Comparison of ENCODE assay signal across 8 mouse cellular contexts in genomic region chr9:27029022-27029827, GRCm38 (mm10). TPM values are rescaled to one million over a fixed set of nuclear protein-coding genes. Genes with fewer than 3 reads are reported as not detected.
DNase-seq lines count a peak whose midpoint lies in the region; ATAC-seq lines count a peak whose summit lies in the region.

No protein-coding gene starts in this region.

- H3K36me3 ChIP-seq in embryonic facial prominence, embryonic 10.5 days (replicated peaks): peaks cover 17% of the 10 kb centered on the region
- peaks cover 17% of the 10 kb centered on the region; the same call in 1 of the 2 replicates for H3K36me3 ChIP-seq in limb, embryonic 12.5 days
- H3K36me3 ChIP-seq in midbrain, embryonic 13.5 days: no peaks in the 10 kb centered on the region

- peaks cover 37% of the 10 kb centered on the region for H3K4me1 ChIP-seq in embryonic facial prominence, embryonic 10.5 days
- peaks cover 42% of the 10 kb centered on the region for H3K4me1 ChIP-seq in limb, embryonic 12.5 days (replicated peaks)
- peaks cover 52% of the 10 kb centered on the region for H3K4me1 ChIP-seq in midbrain, embryonic 13.5 days (replicated peaks)

- peak; percentile 62 for DNase-seq in layer of hippocampus, adult 11-12 months (ENCODE audit: low spot score)
- DNase-seq in layer of hippocampus, adult 9-10 months (ENCODE audit: low spot score): no peak
- peak; percentile 41 for DNase-seq in embryonic facial prominence, embryonic 10.5 days (ENCODE audit: low spot score)
- DNase-seq in heart, adult 11 months: peak; percentile 96
- DNase-seq in kidney, adult 11 months: peak; percentile 39
- DNase-seq in spleen, postnatal 10 days (ENCODE audit: low spot score in 2 of 2): peak; percentile 61 to 74

- H3K4me2 ChIP-seq in limb, embryonic 12.5 days: peak overlapping the region; percentile 93
- peak overlapping the region; percentile 85 for H3K4me2 ChIP-seq in midbrain, embryonic 13.5 days (replicated peaks)

- H3K27ac ChIP-seq in embryonic facial prominence, embryonic 10.5 days (replicated peaks): peak overlapping the region; percentile 94
- peak overlapping the region; percentile 89 for H3K27ac ChIP-seq in limb, embryonic 12.5 days
- H3K27ac ChIP-seq in midbrain, embryonic 13.5 days: peak overlapping the region; percentile 94

- H3K27me3 ChIP-seq in embryonic facial prominence, embryonic 10.5 days (replicated peaks; ENCODE audit: low read depth, poor library complexity, severe bottlenecking): no peaks in the 10 kb centered on the region
- H3K27me3 ChIP-seq in limb, embryonic 12.5 days: no peaks in the 10 kb centered on the region
- H3K27me3 ChIP-seq in midbrain, embryonic 13.5 days: no peaks in the 10 kb centered on the region

- no peaks in the 10 kb centered on the region for H3K9me3 ChIP-seq in embryonic facial prominence, embryonic 10.5 days
- H3K9me3 ChIP-seq in limb, embryonic 12.5 days: no peaks in the 10 kb centered on the region
- H3K9me3 ChIP-seq in midbrain, embryonic 13.5 days: no peaks in the 10 kb centered on the region

- peak overlapping the region; percentile 95 for H3K9ac ChIP-seq in limb, embryonic 12.5 days (replicated peaks)
- peak overlapping the region; percentile 97 for H3K9ac ChIP-seq in midbrain, embryonic 13.5 days (replicated peaks)

- peak overlapping the region; percentile 95 for H3K4me3 ChIP-seq in embryonic facial prominence, embryonic 10.5 days
- H3K4me3 ChIP-seq in limb, embryonic 12.5 days (replicated peaks): peak overlapping the region; percentile 97
- H3K4me3 ChIP-seq in midbrain, embryonic 13.5 days (replicated peaks): peak overlapping the region; percentile 97

- peak; percentile 10; the same call in 1 of the 2 replicates for ATAC-seq in limb, embryonic 12.5 days (ENCODE audit: insufficient number of reproducible peaks, insufficient read depth, low FRiP score, low TSS enrichment, low read depth)
- peak; percentile 43 for ATAC-seq in midbrain, embryonic 13.5 days

- WGBS in embryonic facial prominence, embryonic 10.5 days: under 1% methylated on average over 52 of the region's 52 CpGs
- WGBS in limb, embryonic 12.5 days: under 1% methylated on average over 52 of the region's 52 CpGs
- WGBS in midbrain, embryonic 13.5 days: under 1% methylated on average over 52 of the region's 52 CpGs

RNA-seq across cellular contexts. Expression of gene Vps26b, which starts 0.6 kb away (rescaled TPM):
- polyA plus RNA-seq in embryonic facial prominence, embryonic 10.5 days (2016; fragmentation: Nextera tagmentation; extraction: Ambion mirVana): 36.2 and 37.4 TPM in 2 replicates
- polyA plus RNA-seq in limb, embryonic 12.5 days (2016; fragmentation: Nextera tagmentation; extraction: Ambion mirVana): 44.0 and 45.4 TPM in 2 replicates
- 63.9 and 69.4 TPM in 2 replicates for polyA plus RNA-seq in midbrain, embryonic 13.5 days (2015; fragmentation: Nextera tagmentation; extraction: Ambion mirVana)

RNA-seq across cellular contexts. Expression of gene Ncapd3, which starts 0.8 kb away (rescaled TPM):
- 38.1 and 42.2 TPM in 2 replicates for polyA plus RNA-seq in embryonic facial prominence, embryonic 10.5 days (2016; fragmentation: Nextera tagmentation; extraction: Ambion mirVana)
- polyA plus RNA-seq in limb, embryonic 12.5 days (2016; fragmentation: Nextera tagmentation; extraction: Ambion mirVana): 36.4 and 36.6 TPM in 2 replicates
- 21.1 and 21.7 TPM in 2 replicates for polyA plus RNA-seq in midbrain, embryonic 13.5 days (2015; fragmentation: Nextera tagmentation; extraction: Ambion mirVana)

RNA-seq across cellular contexts. Expression of gene Thyn1, which starts 29.7 kb away (rescaled TPM):
- polyA plus RNA-seq in embryonic facial prominence, embryonic 10.5 days (2016; fragmentation: Nextera tagmentation; extraction: Ambion mirVana): 173 and 176 TPM in 2 replicates
- polyA plus RNA-seq in limb, embryonic 12.5 days (2016; fragmentation: Nextera tagmentation; extraction: Ambion mirVana): 167 and 173 TPM in 2 replicates
- 126 and 136 TPM in 2 replicates for polyA plus RNA-seq in midbrain, embryonic 13.5 days (2015; fragmentation: Nextera tagmentation; extraction: Ambion mirVana)

RNA-seq across cellular contexts. Expression of gene Acad8, which starts 29.9 kb away (rescaled TPM):
- polyA plus RNA-seq in embryonic facial prominence, embryonic 10.5 days (2016; fragmentation: Nextera tagmentation; extraction: Ambion mirVana): 45.8 and 53.3 TPM in 2 replicates
- polyA plus RNA-seq in limb, embryonic 12.5 days (2016; fragmentation: Nextera tagmentation; extraction: Ambion mirVana): 50.4 and 51.2 TPM in 2 replicates
- 35.7 and 37.3 TPM in 2 replicates for polyA plus RNA-seq in midbrain, embryonic 13.5 days (2015; fragmentation: Nextera tagmentation; extraction: Ambion mirVana)
